Mouse (Mus musculus): ENCODE measurements around the gene Dusp19. TPM values are rescaled to one million over a fixed set of nuclear protein-coding genes. Genes with fewer than 3 reads are reported as not detected.

The Dusp19 gene
- polyA plus RNA-seq, 1 experiment = 5.4 TPM

DNA sequence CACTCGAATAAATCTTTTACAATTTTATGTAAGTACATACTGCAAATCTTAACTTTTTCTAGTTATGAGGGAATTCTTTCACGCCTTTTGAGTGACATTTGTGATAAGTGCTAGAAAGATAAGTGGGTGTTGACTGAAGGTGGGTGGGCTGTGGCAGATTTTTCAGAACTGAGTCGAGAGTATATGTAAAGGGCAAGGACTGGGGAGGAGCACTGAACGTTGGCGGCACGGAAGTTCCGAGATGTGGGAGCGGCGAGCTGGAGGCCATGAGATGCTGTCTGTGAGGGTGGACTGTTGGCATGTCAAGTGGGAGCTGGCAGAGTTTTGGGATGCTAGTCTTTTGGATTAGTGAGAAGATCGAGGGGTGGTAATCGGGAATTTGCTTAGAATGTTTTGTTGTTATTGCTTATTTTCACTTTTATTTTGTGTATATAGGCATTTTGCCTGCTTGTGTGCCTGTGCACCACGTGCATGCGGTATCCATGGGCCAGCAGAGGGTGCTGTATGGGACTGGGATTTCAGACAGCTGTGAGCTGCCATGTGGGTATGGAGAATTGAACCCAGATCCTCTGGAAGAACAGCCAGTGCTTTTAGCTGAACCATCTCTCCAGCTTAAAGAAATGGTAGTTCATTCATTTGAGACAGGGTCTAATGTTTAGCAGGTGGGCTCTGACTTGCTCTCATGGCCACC is 15.6 kb downstream of the Dusp19 start:
- no peak for DNase-seq (ENCODE audit: low read depth, low spot score)
- 90% methylated on average over 13 of the region's 13 CpGs for WGBS

DNA sequence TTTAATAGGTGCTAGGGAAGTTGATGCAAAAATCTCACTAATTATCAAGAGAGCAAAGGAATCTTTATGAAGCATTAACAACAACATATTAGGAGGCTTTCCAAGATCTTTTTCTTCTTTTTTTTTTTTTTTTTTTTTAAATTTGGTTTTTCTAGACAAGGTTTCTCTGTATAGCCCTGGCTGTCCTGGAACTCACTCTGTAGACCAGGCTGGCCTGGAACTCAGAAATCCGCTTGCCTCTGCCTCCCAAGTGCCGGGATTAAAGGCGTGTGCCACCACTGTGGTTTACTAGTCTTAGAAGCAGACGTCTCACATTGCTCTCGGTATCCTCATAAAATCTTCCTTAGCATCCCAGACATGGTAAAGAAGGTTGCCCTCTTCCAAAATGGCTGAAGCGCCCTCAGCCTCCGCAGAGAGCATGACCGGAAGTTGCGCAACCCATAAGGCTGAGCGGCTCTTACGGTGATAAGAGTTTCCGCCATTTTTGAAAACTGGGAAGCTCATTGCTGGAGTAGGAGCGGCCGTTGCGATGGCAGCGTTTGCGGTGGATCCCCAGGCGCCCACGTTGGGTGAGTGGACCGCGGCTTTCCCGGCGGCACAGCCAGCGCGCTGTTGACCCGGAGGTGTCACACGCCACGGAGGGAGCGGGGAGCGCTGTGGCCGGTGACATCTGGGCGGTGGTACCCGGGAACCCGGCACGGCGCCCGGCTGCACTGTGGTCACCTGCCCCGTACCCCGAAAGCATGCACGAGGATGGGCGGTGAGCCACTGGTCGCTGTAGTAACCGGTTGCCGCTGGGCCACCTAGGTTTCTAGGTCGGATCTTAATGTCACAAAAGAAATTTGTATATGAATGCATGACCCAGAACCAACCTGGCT is 21.8 kb downstream of the Dusp19 start:
- WGBS = under 1% methylated on average over 45 of the region's 45 CpGs
- DNase-seq (ENCODE audit: low read depth, low spot score) = peak; percentile 80

- 9% methylated on average over 8 of the region's 8 CpGs for WGBS
- DNase-seq (ENCODE audit: low read depth, low spot score) = no peak
Observed at GRCm38 (mm10) chr2:80639398-80639797, 22.6 kb downstream of the Dusp19 start.

GRCm38 (mm10) chr2:80639864-80640263 is 23.0 kb downstream of the Dusp19 start:
- no peak for DNase-seq (ENCODE audit: low read depth, low spot score)
- WGBS = 17% methylated on average over 3 of the region's 3 CpGs

DNA sequence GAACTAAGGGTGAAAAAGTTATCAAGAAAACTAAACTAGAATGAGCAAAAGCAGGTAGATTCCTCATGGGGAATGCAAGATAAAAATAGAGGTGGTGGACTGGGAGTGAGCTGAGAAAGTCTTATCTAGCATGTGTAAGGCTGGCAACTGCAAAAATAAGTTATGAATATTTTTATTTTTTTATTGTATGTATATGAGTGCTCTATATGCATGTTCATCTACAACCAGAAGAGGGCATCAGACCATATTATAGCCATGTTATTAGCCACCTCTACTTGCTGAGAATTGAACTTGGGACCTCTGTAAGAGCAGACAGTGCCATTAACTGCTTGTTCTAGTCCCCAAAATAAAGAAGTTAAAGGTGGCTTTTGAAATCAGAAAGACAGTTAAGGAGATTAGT is 44.6 kb downstream of the Dusp19 start:
- no peak for DNase-seq (ENCODE audit: low read depth, low spot score)

GRCm38 (mm10) chr2:80662682-80663081 is 45.8 kb downstream of the Dusp19 start:
- WGBS = 75% methylated on average over 2 of the region's 2 CpGs
- no peak for DNase-seq (ENCODE audit: low read depth, low spot score)

DNA sequence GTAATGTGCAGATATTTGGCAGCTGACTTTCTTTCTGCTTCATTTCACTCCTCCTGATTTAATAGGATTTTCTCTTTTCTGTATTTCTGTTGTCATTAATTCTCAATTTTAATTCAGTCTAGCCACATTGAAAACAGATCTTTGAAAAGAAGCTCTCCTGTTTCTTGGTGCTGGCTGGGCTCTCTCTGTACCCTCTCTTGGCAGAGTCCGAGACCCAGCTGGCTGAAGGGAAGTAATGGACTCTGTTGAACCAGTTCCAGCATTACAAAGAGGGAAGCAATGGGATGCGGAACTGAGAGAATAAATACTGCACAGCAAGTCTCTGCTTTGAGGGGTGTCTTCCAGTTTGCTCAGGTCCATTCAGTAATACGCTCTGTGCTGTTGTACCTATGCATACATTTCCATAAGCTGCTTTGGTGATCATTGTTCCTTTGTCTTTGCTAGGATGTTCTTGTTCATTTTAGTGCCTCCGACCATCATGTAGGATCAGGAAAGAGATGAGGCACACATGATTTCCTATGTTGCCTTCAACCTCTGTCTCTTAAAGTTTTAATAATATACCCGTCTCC is 50.6 kb downstream of the Dusp19 start:
- 87% methylated on average over 5 of the region's 5 CpGs for WGBS
- DNase-seq (ENCODE audit: low read depth, low spot score) = no peak

- 75% methylated on average over 11 of the region's 11 CpGs for WGBS
- DNase-seq (ENCODE audit: low read depth, low spot score) = no peak
Observed at GRCm38 (mm10) chr2:80669868-80670666, 53.2 kb downstream of the Dusp19 start.

- DNase-seq (ENCODE audit: low read depth, low spot score) = no peak
- WGBS = 77% methylated on average over 8 of the region's 8 CpGs
Observed at GRCm38 (mm10) chr2:80678803-80679202, 62.0 kb downstream of the Dusp19 start.

Other genes with a start within 250 kb of the Dusp19 start
- 0.63 and 1.3 TPM in 2 replicates for gene Frzb, start 169.4 kb upstream of the Dusp19 start, polyA plus RNA-seq (2012; rRNA removed)
- gene Nckap1, start 35.7 kb upstream of the Dusp19 start, polyA plus RNA-seq (2012; rRNA removed) = 36.9 and 41.8 TPM in 2 replicates
- gene Nup35, start 191 bp downstream of the Dusp19 start, polyA plus RNA-seq (2012; rRNA removed) = 19.4 and 19.7 TPM in 2 replicates